Mouse (Mus musculus): Measurements from ENCODE around the gene Medag. TPM values are rescaled to one million over a fixed set of nuclear protein-coding genes. Genes with fewer than 3 reads are reported as not detected.

Gene Medag
- total RNA-seq (2021), result 1 to 10 TPM; 2.1 to 2.6 TPM

GRCm38 (mm10) chr5:149411509-149412193 lies at the start of gene Medag:
Gene Medag (plus strand): TSS chr5:149411749.
- peak; percentile 18 to 28 for DNase-seq (ENCODE audit: extremely low spot score in 1 of 2, low spot score in 1 of 2)

- DNase-seq (ENCODE audit: extremely low spot score in 1 of 2, low spot score in 1 of 2), result no peak
These were observed 48.9 kb upstream of the Medag start for GRCm38 (mm10) chr5:149362626-149363025.

GRCm38 (mm10) chr5:149363903-149364755 lies 47.4 kb upstream of the Medag start:
- no peak for DNase-seq (ENCODE audit: extremely low spot score in 1 of 2, low spot score in 1 of 2)

GRCm38 (mm10) chr5:149367011-149367410 lies 44.5 kb upstream of the Medag start:
- no peak for DNase-seq (ENCODE audit: extremely low spot score in 1 of 2, low spot score in 1 of 2)

- no peak for DNase-seq (ENCODE audit: extremely low spot score in 1 of 2, low spot score in 1 of 2)
These were observed 43.7 kb upstream of the Medag start for GRCm38 (mm10) chr5:149367544-149368466.

- DNase-seq (ENCODE audit: extremely low spot score in 1 of 2, low spot score in 1 of 2), result no peak
These were observed 42.8 kb upstream of the Medag start for GRCm38 (mm10) chr5:149368575-149369312.

- DNase-seq (ENCODE audit: extremely low spot score in 1 of 2, low spot score in 1 of 2), result no peak
These were observed 42.0 kb upstream of the Medag start for GRCm38 (mm10) chr5:149369373-149370035.

GRCm38 (mm10) chr5:149372018-149372417 lies 39.5 kb upstream of the Medag start:
- DNase-seq (ENCODE audit: extremely low spot score in 1 of 2, low spot score in 1 of 2), result no peak

- no peak for DNase-seq (ENCODE audit: extremely low spot score in 1 of 2, low spot score in 1 of 2)
These were observed 38.3 kb upstream of the Medag start for GRCm38 (mm10) chr5:149373224-149373623.

GRCm38 (mm10) chr5:149374026-149374425 lies 37.5 kb upstream of the Medag start:
- no peak for DNase-seq (ENCODE audit: extremely low spot score in 1 of 2, low spot score in 1 of 2)

GRCm38 (mm10) chr5:149375074-149375888 lies 36.3 kb upstream of the Medag start:
- no peak for DNase-seq (ENCODE audit: extremely low spot score in 1 of 2, low spot score in 1 of 2)

- DNase-seq (ENCODE audit: extremely low spot score in 1 of 2, low spot score in 1 of 2), result peak; percentile 75 to 93
These were observed 35.7 kb upstream of the Medag start for GRCm38 (mm10) chr5:149375889-149376212.

GRCm38 (mm10) chr5:149376367-149376766 lies 35.2 kb upstream of the Medag start:
- no peak for DNase-seq (ENCODE audit: extremely low spot score in 1 of 2, low spot score in 1 of 2)

- no peak for DNase-seq (ENCODE audit: extremely low spot score in 1 of 2, low spot score in 1 of 2)
These were observed 34.3 kb upstream of the Medag start for GRCm38 (mm10) chr5:149377253-149377652.

- DNase-seq (ENCODE audit: extremely low spot score in 1 of 2, low spot score in 1 of 2), result no peak
These were observed 33.0 kb upstream of the Medag start for GRCm38 (mm10) chr5:149378566-149378965.

GRCm38 (mm10) chr5:149379131-149379784 lies 32.3 kb upstream of the Medag start:
- DNase-seq (ENCODE audit: extremely low spot score in 1 of 2, low spot score in 1 of 2), result no peak

GRCm38 (mm10) chr5:149379861-149380260 lies 31.7 kb upstream of the Medag start:
- no peak for DNase-seq (ENCODE audit: extremely low spot score in 1 of 2, low spot score in 1 of 2)

GRCm38 (mm10) chr5:149380388-149380916 lies 31.1 kb upstream of the Medag start:
- peak in 1 of 2 experiments; percentile 19 for DNase-seq (ENCODE audit: extremely low spot score in 1 of 2, low spot score in 1 of 2)

All from layer of hippocampus, postnatal 25 days (tissue).